Mouse (Mus musculus) brown adipose tissue, adult 24 weeks (tissue): ENCODE data around the gene Tbc1d8. TPM values are rescaled to one million over a fixed set of nuclear protein-coding genes. Genes with fewer than 3 reads are reported as not detected.
A peak's percentile ranks its signal among the peaks of the same experiment; 100 is the strongest.

Experiments used
- H3K27ac ChIP-seq: fragments of 200-500 bp; replicated peaks from 2 replicates; pipeline ENCODE4 v1.5.1; 2012; ENCODE audit warnings: low read depth, mild to moderate bottlenecking, low read length
- H3K4me1 ChIP-seq: fragments of 200-500 bp; 2 replicates; pipeline ENCODE4 v1.6.1; 2012; ENCODE audit warnings: low read length, mixed read lengths; ENCODE audit not compliant: control insufficient read depth, insufficient read depth, insufficient read length
- H3K4me3 ChIP-seq: fragments of 200-500 bp; 2 replicates; pipeline ENCODE4 v1.5.1; 2012; ENCODE audit warnings: low read depth, mild to moderate bottlenecking, low read length, moderate library complexity; ENCODE audit not compliant: insufficient read depth
- polyA plus RNA-seq: library from polyadenylated mRNA; stranded (reverse); fragments of >200 nt; gene quantifications from 2 replicates; pipeline ENCODE4 v1.2.4, GENCODE M21; 2012; ENCODE audit not compliant: missing spikeins, insufficient read depth, insufficient read length

Gene Tbc1d8
- polyA plus RNA-seq, 1 experiment, result 8.5 TPM

DNA sequence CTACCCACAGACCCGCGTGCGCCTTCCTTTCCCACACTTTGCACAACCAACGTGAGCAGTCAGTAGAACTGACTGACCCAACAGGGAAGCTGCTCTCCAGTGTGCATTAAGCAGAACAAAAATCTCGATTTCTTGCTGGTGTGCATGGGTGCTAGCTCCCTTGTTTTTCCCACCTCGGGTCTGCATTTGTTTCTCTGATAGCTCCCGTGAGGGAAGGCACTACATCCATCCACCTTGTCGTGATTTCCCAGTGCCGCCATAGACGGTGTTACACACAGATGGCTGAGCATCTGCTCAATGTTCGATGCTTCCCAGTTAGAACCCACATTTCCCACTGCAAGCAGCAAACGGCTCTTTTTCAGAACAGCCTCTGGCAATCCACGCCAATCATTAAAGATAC lies 16.5 kb downstream of the Tbc1d8 start:
- Histone ChIP-seq H3K27ac (no peak overlapping the region), H3K4me1 (peaks cover 6% of the 10 kb centered on the region; the same call in 1 of the 2 replicates), H3K4me3 (no peak overlapping the region)

DNA sequence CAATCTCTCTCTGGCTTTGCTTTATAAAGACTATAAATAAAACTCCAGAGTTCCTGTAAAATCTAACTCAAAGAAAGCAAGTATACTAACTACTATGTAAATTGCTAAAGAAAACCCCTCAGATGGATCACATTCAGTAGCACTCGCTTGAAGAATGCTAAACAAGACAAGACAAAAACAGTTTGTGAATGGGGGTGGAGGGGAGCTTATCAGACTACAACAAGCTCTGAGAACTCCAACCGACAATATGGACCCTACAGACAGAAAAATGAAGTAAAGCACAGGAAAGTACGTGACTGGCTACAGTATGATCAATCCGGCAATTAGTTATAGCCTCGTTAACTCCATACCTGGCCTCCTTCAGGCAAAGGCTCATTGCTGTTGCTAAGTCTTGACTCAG lies 18.1 kb downstream of the Tbc1d8 start:
- Histone ChIP-seq H3K4me3 (no peak overlapping the region), H3K27ac (no peak overlapping the region), H3K4me1 (peaks cover 9% of the 10 kb centered on the region; the same call in 1 of the 2 replicates)

DNA sequence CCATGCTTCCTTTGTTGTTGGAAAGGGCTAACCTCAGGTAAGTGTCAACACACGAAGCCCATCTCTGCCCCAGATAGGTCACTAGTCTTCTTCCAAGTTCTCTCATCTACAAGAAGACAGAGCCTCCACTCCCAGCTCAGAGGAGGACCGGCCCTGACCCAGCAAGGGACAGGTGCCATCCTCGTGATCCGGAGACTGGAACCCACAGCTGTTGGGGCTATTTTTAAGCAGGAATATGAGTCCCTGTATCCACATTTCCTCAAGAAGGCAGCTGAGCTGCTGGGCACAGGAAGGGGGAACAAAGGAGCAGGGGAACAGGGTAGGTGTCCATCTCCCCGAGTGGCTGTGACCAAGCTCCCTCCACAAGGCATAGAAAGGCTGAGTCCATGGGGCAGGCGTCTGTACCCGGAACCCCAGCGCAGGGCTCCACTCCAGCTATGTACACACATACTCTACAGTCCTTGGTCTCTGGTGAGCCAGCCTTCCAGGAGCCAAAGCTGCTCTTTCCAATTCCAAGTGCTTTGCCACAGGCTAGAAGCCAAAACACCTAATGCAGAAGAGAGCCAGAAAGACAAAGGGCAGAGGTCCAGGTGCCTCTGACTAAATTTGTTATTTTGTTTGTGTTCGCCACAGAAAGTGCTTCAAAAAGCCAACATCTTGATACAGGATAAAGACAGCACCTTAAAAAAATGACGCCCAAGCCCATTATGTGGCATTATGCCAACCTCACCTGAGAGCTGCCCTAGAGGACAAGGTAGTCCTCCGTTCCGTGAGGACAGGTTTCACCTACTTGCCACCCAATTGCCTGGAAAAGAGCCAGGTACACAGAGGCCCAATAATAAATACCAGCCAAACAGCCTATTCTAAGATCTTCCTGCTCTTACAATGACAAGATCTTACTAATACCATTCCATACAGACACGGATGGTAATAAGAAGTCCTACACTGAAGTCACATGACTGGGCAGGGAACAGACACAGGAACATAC lies 20.4 kb downstream of the Tbc1d8 start:
- H3K4me3 ChIP-seq, result no peak overlapping the region
- peaks cover 12% of the 10 kb centered on the region for H3K4me1 ChIP-seq
- H3K27ac ChIP-seq, result no peak overlapping the region

DNA sequence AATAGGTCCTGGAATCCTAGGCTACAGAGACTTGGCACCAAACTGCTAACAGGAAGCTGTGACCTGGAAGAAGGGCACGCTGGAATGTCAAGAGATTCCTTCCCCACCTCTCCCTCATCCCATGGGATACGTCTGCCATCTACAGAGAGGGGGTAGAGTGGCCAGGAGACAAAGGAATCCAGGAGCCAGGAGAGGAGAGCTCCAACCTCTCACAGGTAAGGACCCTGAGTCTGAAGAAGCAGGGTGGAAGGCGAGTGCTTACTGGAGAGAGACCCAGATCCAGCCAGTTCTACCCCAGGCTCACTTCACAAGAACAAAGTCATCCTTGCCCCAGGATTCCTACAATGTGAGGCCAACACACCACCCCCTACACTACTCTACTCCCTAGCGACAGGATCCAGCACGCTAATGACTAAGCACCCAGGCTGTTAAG lies 22.1 kb downstream of the Tbc1d8 start:
- H3K4me1 ChIP-seq, result peaks cover 17% of the 10 kb centered on the region
- H3K27ac ChIP-seq, result no peak overlapping the region
- no peak overlapping the region for H3K4me3 ChIP-seq

DNA sequence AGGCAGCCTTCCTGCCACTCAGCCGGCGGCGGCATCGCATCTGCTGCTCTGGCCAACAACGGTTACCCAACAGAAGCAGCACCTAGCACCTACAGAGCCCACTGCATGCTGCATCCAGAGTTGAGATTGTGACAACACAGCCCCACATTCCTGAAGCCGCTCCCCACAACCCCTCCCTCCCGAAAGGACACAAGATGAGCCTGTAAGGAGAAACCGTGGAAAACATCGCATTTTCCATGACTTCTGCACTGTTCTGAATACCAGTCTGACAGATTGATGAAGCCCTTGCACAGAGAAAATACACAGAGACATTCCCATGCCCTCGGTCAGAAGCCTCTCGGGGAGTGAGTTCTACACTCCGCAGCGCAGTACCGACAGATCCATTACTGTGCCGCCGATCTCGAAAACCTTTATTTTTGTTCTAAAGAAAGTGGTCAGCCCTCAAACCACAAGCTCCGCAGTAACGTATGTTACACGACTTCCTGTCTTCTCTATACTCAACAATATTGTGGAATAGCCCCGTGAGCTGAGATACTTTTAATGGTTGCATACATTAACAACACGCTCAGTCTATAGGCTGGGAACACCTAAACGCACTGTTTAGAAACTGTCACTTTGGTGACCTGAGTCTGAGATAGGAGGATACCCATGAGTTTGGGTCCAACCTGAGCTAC lies 23.1 kb downstream of the Tbc1d8 start:
- H3K27ac ChIP-seq, result no peak overlapping the region
- H3K4me3 ChIP-seq, result no peak overlapping the region
- H3K4me1 ChIP-seq, result peaks cover 23% of the 10 kb centered on the region

DNA sequence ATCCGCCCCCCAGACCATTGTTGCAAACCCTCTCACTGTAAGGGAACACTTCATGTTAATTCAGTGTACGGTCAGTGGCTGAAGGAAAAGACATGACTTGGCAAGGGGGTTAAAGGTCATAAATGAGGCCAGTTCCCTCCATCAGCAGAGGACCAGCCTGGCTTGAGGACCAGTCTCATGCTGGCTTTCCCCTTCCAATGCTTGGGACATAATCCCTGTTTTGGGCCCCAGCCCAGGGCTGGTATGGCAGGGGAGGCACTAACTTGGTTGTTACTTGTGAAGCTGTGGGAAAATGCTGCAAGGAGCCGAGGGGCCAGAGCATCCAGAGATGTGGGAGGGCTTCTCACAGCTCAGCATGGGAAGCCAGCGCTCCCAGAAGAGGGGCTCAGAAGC lies 23.8 kb downstream of the Tbc1d8 start:
- no peak overlapping the region for H3K4me3 ChIP-seq
- peaks cover 24% of the 10 kb centered on the region for H3K4me1 ChIP-seq
- no peak overlapping the region for H3K27ac ChIP-seq

DNA sequence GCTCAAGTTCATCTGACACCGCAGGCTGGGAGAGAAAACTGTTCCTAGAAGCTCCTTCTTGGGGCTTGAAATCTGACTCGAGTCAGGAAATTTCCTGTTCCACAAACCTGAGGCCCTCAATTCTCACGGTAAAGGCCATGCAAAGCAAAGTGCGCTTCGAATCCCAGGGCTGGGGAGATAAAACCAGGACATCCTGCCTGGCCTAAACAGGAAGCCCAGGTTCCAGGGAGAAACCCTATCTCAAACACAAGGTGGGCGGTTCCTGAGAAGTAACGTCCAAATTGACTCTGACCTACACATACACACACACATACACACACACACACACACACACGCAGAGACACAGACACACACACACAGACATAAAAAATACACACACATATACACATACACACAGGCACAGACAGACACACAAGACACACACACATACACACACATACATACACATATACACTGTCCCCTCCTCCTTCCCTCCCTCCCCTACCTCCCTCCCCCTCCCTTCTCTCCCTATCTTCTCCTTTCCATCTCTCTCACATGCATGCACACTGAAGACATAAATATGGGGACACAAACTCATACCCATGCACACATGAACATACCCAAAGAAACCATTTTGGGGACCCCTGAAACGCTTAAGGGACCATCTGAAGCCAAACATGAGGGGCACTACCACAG lies 24.3 kb downstream of the Tbc1d8 start:
- Histone ChIP-seq H3K4me1 (peaks cover 24% of the 10 kb centered on the region), H3K4me3 (no peak overlapping the region), H3K27ac (peak overlapping the region; percentile 39; the same call in 1 of the 2 replicates)

DNA sequence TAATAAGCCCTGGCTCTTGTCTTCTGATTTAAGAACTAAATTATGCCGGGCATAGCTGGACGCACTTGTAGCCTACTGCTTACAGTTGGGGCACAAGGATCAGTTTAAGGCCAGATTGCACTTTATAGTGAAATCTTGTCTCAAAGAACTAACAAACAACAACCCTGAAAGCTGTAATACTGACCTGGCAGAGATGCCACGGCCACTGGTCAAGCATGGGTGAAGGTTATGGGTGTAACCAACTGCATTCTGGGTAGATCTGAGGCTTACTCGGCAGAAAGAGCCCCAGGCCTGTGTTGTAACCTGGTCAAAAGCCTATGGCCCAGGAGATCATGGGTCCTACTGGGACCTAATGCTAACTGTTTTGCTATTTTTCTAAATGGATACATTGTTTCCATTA lies 26.4 kb downstream of the Tbc1d8 start:
- Histone ChIP-seq H3K27ac (no peak overlapping the region), H3K4me1 (peaks cover 21% of the 10 kb centered on the region), H3K4me3 (no peak overlapping the region)

DNA sequence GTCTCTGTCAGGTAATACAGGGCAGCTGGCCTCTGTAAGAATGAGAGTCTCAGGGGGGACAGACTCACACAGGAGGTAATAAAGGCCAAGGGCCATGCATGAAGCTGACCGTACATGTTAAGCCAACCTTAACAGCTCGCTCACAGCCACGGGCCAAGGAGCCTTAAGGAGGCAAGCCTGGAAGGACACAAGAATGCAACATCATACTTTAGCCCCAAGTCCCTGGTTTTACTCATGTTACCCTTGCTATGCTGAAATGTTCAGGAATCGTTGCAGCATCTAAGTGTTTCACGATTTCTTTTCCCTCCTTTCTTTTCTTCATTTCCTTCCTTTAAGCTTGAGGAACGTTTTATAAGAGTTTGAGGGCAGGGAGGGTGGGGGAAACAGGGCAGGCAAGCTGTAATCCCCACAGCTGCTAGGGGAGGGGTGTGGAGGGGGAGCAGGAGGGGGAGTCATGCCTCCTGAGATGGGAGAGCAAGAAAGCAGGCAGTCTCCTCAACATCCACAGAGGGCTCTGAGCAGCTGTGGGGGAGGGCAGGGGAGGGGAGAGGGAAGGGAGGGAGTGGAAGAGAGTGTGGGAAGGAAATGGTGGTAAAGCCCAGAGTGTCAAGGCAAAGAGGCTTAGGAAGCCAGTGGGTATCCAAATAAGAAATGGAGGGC lies 28.4 kb downstream of the Tbc1d8 start:
- Histone ChIP-seq H3K4me1 (peaks cover 18% of the 10 kb centered on the region), H3K27ac (no peak overlapping the region), H3K4me3 (no peak overlapping the region)

DNA sequence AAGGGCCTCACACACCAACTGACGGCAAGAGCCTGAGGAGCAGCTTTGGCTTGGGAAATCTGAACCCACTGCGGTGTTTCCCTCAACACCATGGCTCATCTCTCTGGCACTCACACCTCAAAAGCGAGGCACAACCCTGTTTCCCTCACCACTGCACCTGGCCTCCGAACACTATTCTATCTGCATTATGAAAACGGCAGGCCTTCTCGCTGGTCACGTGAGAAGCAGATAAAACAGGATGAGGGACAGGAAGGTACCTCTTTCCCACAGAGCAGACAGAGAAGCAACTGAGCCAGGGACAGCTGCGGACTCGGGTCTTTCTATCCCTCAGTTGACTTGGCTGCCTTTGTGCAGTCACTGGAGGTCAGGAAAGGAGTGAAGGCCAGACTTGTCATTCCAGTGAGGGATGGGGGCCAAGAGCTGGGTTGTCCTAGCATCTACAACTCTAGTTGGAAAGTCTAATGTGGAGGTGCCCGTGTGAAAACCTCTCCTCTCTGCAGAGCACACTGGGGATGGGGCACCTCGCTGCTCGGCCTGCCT lies 29.2 kb downstream of the Tbc1d8 start:
- H3K4me3 ChIP-seq, result no peak overlapping the region
- H3K4me1 ChIP-seq, result peaks cover 18% of the 10 kb centered on the region
- H3K27ac ChIP-seq, result no peak overlapping the region

DNA sequence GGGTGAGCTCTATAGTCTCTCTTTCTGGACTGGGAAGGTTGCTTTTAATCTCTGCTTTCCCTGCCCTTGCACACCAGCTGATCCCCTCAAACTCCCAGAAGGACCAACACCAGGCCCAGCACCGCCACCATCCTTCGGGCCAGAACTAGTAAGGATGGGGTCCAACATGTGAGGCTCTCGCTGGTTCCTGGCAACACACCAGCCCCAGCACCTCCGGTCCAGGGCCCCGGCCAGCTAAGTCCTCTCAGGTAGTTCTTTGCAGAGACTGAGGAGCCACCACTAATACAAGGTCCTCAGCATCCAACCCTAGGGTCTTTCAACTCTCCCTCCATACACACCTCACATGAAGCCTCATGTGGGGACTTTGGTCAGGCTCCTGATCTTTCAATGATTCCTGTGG lies 29.7 kb downstream of the Tbc1d8 start:
- Histone ChIP-seq H3K27ac (no peak overlapping the region), H3K4me3 (no peak overlapping the region), H3K4me1 (peaks cover 14% of the 10 kb centered on the region)

DNA sequence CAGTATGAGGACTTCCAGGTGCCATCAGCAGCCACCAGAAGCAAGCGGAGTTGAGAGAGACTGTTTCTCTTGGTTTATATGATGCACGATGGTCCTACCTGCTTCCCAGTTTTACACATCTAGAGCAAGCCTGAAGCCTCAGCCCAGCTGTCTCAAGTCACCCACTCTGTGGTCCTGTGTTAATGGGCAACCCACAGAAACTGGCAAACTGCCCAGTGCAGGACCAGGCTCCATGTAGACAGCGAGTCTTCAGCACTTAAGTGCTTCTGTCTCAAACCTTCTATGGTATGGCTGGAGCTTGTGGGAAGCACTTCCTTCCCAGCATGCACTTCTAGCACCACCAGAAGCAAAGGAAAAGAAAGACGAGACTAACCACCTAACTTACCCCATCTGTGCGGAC lies 30.3 kb downstream of the Tbc1d8 start:
- Histone ChIP-seq H3K27ac (no peak overlapping the region), H3K4me3 (no peak overlapping the region), H3K4me1 (peaks cover 12% of the 10 kb centered on the region)

DNA sequence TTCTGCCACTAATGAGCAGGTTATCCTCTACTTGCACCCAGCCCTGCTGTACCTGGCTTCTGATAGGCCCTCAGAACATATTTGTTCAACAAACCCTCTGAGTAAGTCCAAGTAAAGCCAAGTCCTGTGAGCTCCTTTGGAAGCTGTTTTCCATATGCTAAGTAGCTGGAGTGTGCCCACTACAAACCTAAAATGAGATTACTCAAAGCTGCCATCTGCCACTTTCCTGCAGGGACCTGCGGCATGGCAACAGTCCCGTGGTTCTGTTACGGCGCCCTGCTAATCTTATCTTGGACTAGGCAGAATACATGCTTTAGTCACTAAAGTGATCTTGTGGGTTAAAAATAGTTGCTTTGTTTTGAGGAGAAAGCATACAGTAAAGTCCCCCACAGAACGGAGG lies 32.4 kb downstream of the Tbc1d8 start:
- H3K4me1 ChIP-seq, result peaks cover 7% of the 10 kb centered on the region; the same call in 1 of the 2 replicates
- no peak overlapping the region for H3K27ac ChIP-seq
- H3K4me3 ChIP-seq, result no peak overlapping the region

DNA sequence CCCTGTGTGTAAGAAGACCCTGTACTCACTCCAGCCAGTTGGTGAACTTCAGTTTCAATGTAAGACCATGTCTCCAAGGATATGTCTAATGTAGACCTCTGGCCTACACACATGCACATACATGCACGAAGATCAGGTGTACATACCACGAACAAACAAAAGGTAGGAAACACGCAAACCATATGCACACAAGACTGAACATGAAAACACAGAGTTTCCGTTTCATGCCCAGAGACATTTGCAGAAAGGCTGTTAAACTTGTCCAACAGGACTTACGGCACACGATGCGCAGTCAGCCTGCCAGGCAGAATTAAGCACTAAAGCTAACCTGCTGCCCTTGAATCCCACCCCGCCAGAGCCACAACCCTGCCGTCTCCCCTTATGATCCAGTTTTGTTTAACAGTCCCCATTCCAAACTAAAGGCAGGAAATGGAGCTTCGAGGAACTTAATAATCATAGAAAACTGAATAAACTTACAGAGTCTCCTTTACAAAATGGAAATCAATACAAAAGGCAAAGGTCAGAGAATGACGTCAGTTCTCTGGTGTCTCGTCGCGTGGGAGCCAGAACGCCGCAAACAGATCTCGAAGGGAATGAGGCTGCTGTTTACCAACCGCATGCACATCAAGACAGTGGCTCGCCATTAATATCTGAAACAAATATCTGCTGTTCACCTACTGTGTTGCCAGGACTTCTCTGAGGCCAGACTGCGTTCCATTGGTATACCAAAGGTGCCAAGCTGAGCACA lies 33.1 kb downstream of the Tbc1d8 start:
- peaks cover under 1% of the 10 kb centered on the region; the same call in 1 of the 2 replicates for H3K4me1 ChIP-seq
- H3K4me3 ChIP-seq, result no peak overlapping the region
- no peak overlapping the region for H3K27ac ChIP-seq
